9 mouse cellular contexts compared by ENCODE assay signal in genomic region chr13:108191074-108191720, GRCm38 (mm10). TPM values are rescaled to one million over a fixed set of nuclear protein-coding genes. Genes with fewer than 3 reads are reported as not detected.
A peak's percentile ranks its signal among the peaks of the same experiment; 100 is the strongest.
DNase-seq lines count a peak whose midpoint lies in the region; ATAC-seq and TF ChIP-seq lines count a peak whose summit lies in the region.
"Had no signal": no experiment of that assay in that cellular context is flagged by ENCODE, and none has a peak within 500 bp of the region (broad histone marks: within the 10 kb centered on the region; RNA-seq: fewer than 3 reads in every experiment).

No protein-coding gene starts in this region.

- H3K36me3 ChIP-seq in liver, embryonic 12.5 days, result peaks cover 49% of the 10 kb centered on the region
- H3K36me3 ChIP-seq in forebrain, embryonic 14.5 days (ENCODE audit: control insufficient read depth, insufficient read depth, low read length), result peaks cover 30% of the 10 kb centered on the region
- peaks cover 4% of the 10 kb centered on the region; the same call in 1 of the 2 replicates for H3K36me3 ChIP-seq in stomach, postnatal 0 days (ENCODE audit: control insufficient read depth, insufficient read depth, low read length)

- peak; percentile 89 for TF ChIP-seq CTCF in stomach, postnatal 0 days (IDR thresholded peaks at IDR 0.05; ENCODE audit: low read depth)

- no peak overlapping the region for H3K4me3 ChIP-seq in liver, embryonic 12.5 days
- H3K4me3 ChIP-seq in forebrain, embryonic 14.5 days (ENCODE audit: low read depth, low read length), result no peak overlapping the region
- H3K4me3 ChIP-seq in stomach, postnatal 0 days (ENCODE audit: low read depth, low read length), result no peak overlapping the region
- H3K4me3 ChIP-seq: lung, embryonic 15.5 days had no signal

- no peak; the same call in 1 of the 2 replicates for ATAC-seq in liver, embryonic 12.5 days
- ATAC-seq in forebrain, embryonic 14.5 days, result peak; percentile 66; the same call in 1 of the 2 replicates
- peak; percentile 78 for ATAC-seq in inflammation-experienced regulatory T-cells, adult 6 months
- ATAC-seq in megakaryocyte-erythroid progenitor cell, adult 5-6 weeks (replicated peaks; ENCODE audit: low FRiP score, low TSS enrichment, poor library complexity, severe bottlenecking), result peak; percentile 96
- ATAC-seq in stomach, postnatal 0 days (ENCODE audit: low FRiP score, low TSS enrichment), result peak; percentile 74

- H3K9ac ChIP-seq in liver, embryonic 12.5 days, result no peak overlapping the region
- H3K9ac ChIP-seq in forebrain, embryonic 14.5 days (ENCODE audit: low read length), result no peak overlapping the region
- no peak overlapping the region for H3K9ac ChIP-seq in stomach, postnatal 0 days (ENCODE audit: low read length)
- H3K9ac ChIP-seq: lung, embryonic 15.5 days had no signal

- no peak overlapping the region for H3K4me2 ChIP-seq in liver, embryonic 12.5 days
- no peak overlapping the region for H3K4me2 ChIP-seq in forebrain, embryonic 14.5 days (ENCODE audit: low read length)
- no peak overlapping the region for H3K4me2 ChIP-seq in stomach, postnatal 0 days (replicated peaks; ENCODE audit: low read depth)
- H3K4me2 ChIP-seq: lung, embryonic 15.5 days had no signal

- 51% methylated on average over 11 of the region's 11 CpGs for WGBS in liver, embryonic 12.5 days (ENCODE audit: insufficient replicate concordance)
- WGBS in forebrain, embryonic 14.5 days, result 63% methylated on average over 11 of the region's 11 CpGs
- 47% methylated on average over 11 of the region's 11 CpGs for WGBS in stomach, postnatal 0 days

- H3K9me3 ChIP-seq in liver, embryonic 12.5 days (replicated peaks), result no peaks in the 10 kb centered on the region
- H3K9me3 ChIP-seq in forebrain, embryonic 14.5 days (replicated peaks; ENCODE audit: control insufficient read depth, low read length), result no peaks in the 10 kb centered on the region
- H3K9me3 ChIP-seq in stomach, postnatal 0 days (ENCODE audit: control insufficient read depth, low read length), result no peaks in the 10 kb centered on the region
- H3K9me3 ChIP-seq: lung, embryonic 15.5 days had no signal

- no peaks in the 10 kb centered on the region for H3K27me3 ChIP-seq in liver, embryonic 12.5 days (replicated peaks)
- no peaks in the 10 kb centered on the region for H3K27me3 ChIP-seq in forebrain, embryonic 14.5 days (replicated peaks; ENCODE audit: control insufficient read depth, insufficient read depth, low read length)
- H3K27me3 ChIP-seq in stomach, postnatal 0 days (ENCODE audit: control insufficient read depth, insufficient read depth, low read length), result no peaks in the 10 kb centered on the region
- H3K27me3 ChIP-seq: lung, embryonic 15.5 days had no signal

- no peak overlapping the region for H3K27ac ChIP-seq in liver, embryonic 12.5 days
- no peak overlapping the region for H3K27ac ChIP-seq in forebrain, embryonic 14.5 days (ENCODE audit: low read depth, low read length)
- H3K27ac ChIP-seq in stomach, postnatal 0 days (replicated peaks), result no peak overlapping the region
- H3K27ac ChIP-seq: lung, embryonic 15.5 days had no signal

- peak; percentile 51 for DNase-seq in liver
- peak; percentile 63 for DNase-seq in adrenal gland, postnatal 14 days
- DNase-seq in forebrain, embryonic 14.5 days (ENCODE audit: low spot score), result peak; percentile 74
- peak; percentile 40 to 51 for DNase-seq in layer of hippocampus, postnatal 36 days
- peak; percentile 72 for DNase-seq in stomach, postnatal 0 days (ENCODE audit: low spot score)

- no peaks in the 10 kb centered on the region for H3K4me1 ChIP-seq in liver, embryonic 12.5 days
- no peaks in the 10 kb centered on the region for H3K4me1 ChIP-seq in forebrain, embryonic 14.5 days (ENCODE audit: control insufficient read depth, insufficient read depth, low read length)
- no peaks in the 10 kb centered on the region for H3K4me1 ChIP-seq in stomach, postnatal 0 days (replicated peaks; ENCODE audit: control insufficient read depth, insufficient read depth)
- H3K4me1 ChIP-seq: lung, embryonic 15.5 days had no signal

- TF ChIP-seq EP300 in stomach, postnatal 0 days (optimal IDR thresholded peaks at IDR 0.05), result no peak

RNA-seq across cellular contexts. Expression of gene Elovl7, which starts 23.0 kb away (rescaled TPM):
- polyA plus RNA-seq in liver, embryonic 12.5 days (2016; fragmentation: Nextera tagmentation; extraction: Ambion mirVana), result 2.2 and 2.5 TPM in 2 replicates
- total RNA-seq in adrenal gland, postnatal 14 days (2021), result 3.2 and 3.5 TPM in 2 replicates
- 1.3 and 1.6 TPM in 2 replicates for polyA plus RNA-seq in forebrain, embryonic 14.5 days (2014; fragmentation: Nextera tagmentation; extraction: Ambion mirVana)
- polyA plus RNA-seq in inflammation-experienced regulatory T-cells, adult 6 months (2017; shearing (Covaris generic)), result under 1 TPM; 0.28 to 0.87 (median 0.37) TPM
- 1 to 10 TPM; 7.5 to 7.6 TPM for total RNA-seq in layer of hippocampus, postnatal 36 days (2021)
- total RNA-seq in megakaryocyte-erythroid progenitor cell, adult 5-6 weeks (2014; fragmentation: Nextera tagmentation), result 0.46 and 0.54 TPM in 2 replicates
- total RNA-seq in megakaryocyte-erythroid progenitor cell, adult 5-6 weeks (2017), result 0.08 and 1.6 TPM in 2 replicates
- 71.0 and 73.3 TPM in 2 replicates for polyA plus RNA-seq in stomach, postnatal 0 days (2015; fragmentation: Nextera tagmentation; extraction: Ambion mirVana)

RNA-seq across cellular contexts. Expression of gene Ercc8, which starts 32.7 kb away (rescaled TPM):
- 14.6 and 14.8 TPM in 2 replicates for polyA plus RNA-seq in liver, embryonic 12.5 days (2016; fragmentation: Nextera tagmentation; extraction: Ambion mirVana)
- 11.2 and 12.5 TPM in 2 replicates for total RNA-seq in adrenal gland, postnatal 14 days (2021)
- 36.2 and 40.7 TPM in 2 replicates for polyA plus RNA-seq in forebrain, embryonic 14.5 days (2014; fragmentation: Nextera tagmentation; extraction: Ambion mirVana)
- polyA plus RNA-seq in inflammation-experienced regulatory T-cells, adult 6 months (2017; shearing (Covaris generic)), result 10 to 100 TPM in 2 of 3 experiments, 1 to 10 TPM in 1; 6.9 to 10.5 (median 10.4) TPM
- total RNA-seq in layer of hippocampus, postnatal 36 days (2021), result 10 to 100 TPM; 16.8 to 17.8 TPM
- total RNA-seq in megakaryocyte-erythroid progenitor cell, adult 5-6 weeks (2014; fragmentation: Nextera tagmentation), result 17.0 and 22.5 TPM in 2 replicates
- total RNA-seq in megakaryocyte-erythroid progenitor cell, adult 5-6 weeks (2017), result 13.1 and 25.6 TPM in 2 replicates
- 8.3 and 8.4 TPM in 2 replicates for polyA plus RNA-seq in stomach, postnatal 0 days (2015; fragmentation: Nextera tagmentation; extraction: Ambion mirVana)

RNA-seq across cellular contexts. Expression of gene Ndufaf2, which starts 32.8 kb away (rescaled TPM):
- polyA plus RNA-seq in liver, embryonic 12.5 days (2016; fragmentation: Nextera tagmentation; extraction: Ambion mirVana), result 47.8 and 49.2 TPM in 2 replicates
- total RNA-seq in adrenal gland, postnatal 14 days (2021), result 40.5 and 45.4 TPM in 2 replicates
- polyA plus RNA-seq in forebrain, embryonic 14.5 days (2014; fragmentation: Nextera tagmentation; extraction: Ambion mirVana), result 84.5 and 85.5 TPM in 2 replicates
- 10 to 100 TPM; 38.9 to 47.2 (median 43.2) TPM for polyA plus RNA-seq in inflammation-experienced regulatory T-cells, adult 6 months (2017; shearing (Covaris generic))
- total RNA-seq in layer of hippocampus, postnatal 36 days (2021), result 10 to 100 TPM; 18.9 to 21.4 TPM
- total RNA-seq in megakaryocyte-erythroid progenitor cell, adult 5-6 weeks (2014; fragmentation: Nextera tagmentation), result 59.8 and 92.5 TPM in 2 replicates
- 107 and 111 TPM in 2 replicates for total RNA-seq in megakaryocyte-erythroid progenitor cell, adult 5-6 weeks (2017)
- polyA plus RNA-seq in stomach, postnatal 0 days (2015; fragmentation: Nextera tagmentation; extraction: Ambion mirVana), result 39.9 and 44.9 TPM in 2 replicates

Comparison
In these comparisons a context has a peak if more than half of its experiments do, and no peak if none do; other contexts are left out.
1. RNA of gene Elovl7, which starts 23.0 kb away (polyA plus RNA-seq): 71.0 to 73.3 TPM in stomach, postnatal 0 days; 2.2 to 2.5 TPM in liver, embryonic 12.5 days, 1.3 to 1.6 TPM in forebrain, embryonic 14.5 days and 0.28 to 0.87 TPM in inflammation-experienced regulatory T-cells, adult 6 months; every median in the first group is over 10 times any median in the second.
2. Peak in every context shown above with its lines, with median percentiles within 50 percentile points of each other: DNase-seq.